Mouse (Mus musculus) urinary bladder, postnatal 4 days (tissue): ENCODE measurements at regions not wholly inside any gene's neighbourhood (a gene's known extent, or its start where the extent isn't known, plus 50 kb on each side); places are given as distances from the start of the nearest gene placed in this dataset.

Source experiments
- DNase-seq, 2 experiments: peaks; one replicate each; pipeline ENCODE4 v3.0.0; 2021 to 2022; ENCODE audit warnings: low spot score in 2 of 2

- DNase-seq: no peak
These were observed 79.3 kb upstream of the Zeb2 start for GRCm38 (mm10) chr2:45196511-45196910.

- DNase-seq: no peak
These were observed 77.1 kb upstream of the Zeb2 start for GRCm38 (mm10) chr2:45194335-45194734.

GRCm38 (mm10) chr2:45185621-45185999 is 68.4 kb upstream of the Zeb2 start:
- no peak for DNase-seq

- DNase-seq: no peak
These were observed 67.8 kb upstream of the Zeb2 start for GRCm38 (mm10) chr2:45184704-45185620.

- no peak for DNase-seq
These were observed 67.0 kb upstream of the Zeb2 start for GRCm38 (mm10) chr2:45184149-45184548.

- no peak for DNase-seq
These were observed 65.7 kb upstream of the Zeb2 start for GRCm38 (mm10) chr2:45182876-45183275.

- no peak for DNase-seq
These were observed 64.4 kb upstream of the Zeb2 start for GRCm38 (mm10) chr2:45181552-45181951.

GRCm38 (mm10) chr2:45178849-45179453 is 61.8 kb upstream of the Zeb2 start:
- no peak for DNase-seq

- DNase-seq: no peak
These were observed 55.2 kb upstream of the Zeb2 start for GRCm38 (mm10) chr2:45172382-45172781.

GRCm38 (mm10) chr2:45171520-45172173 is 54.5 kb upstream of the Zeb2 start:
- no peak for DNase-seq

- DNase-seq: no peak
These were observed 53.1 kb upstream of the Zeb2 start for GRCm38 (mm10) chr2:45170272-45170671.

- DNase-seq: no peak
These were observed 52.4 kb upstream of the Zeb2 start for GRCm38 (mm10) chr2:45169429-45170070.

- DNase-seq: no peak
These were observed 51.4 kb upstream of the Zeb2 start for GRCm38 (mm10) chr2:45168606-45169005.
